Mouse (Mus musculus) embryonic facial prominence, embryonic 11.5 days (tissue): ENCODE data around the gene Coasy. TPM values are rescaled to one million over a fixed set of nuclear protein-coding genes. Genes with fewer than 3 reads are reported as not detected.

Experiments
- ATAC-seq: fragments of 200-750 bp; cut with Nextera tagmentation; replicated peaks from 2 replicates; pipeline ENCODE4 v1.8.0; 2017; ENCODE audit warnings: low read depth; ENCODE audit not compliant: insufficient number of reproducible peaks, low FRiP score, low TSS enrichment
- DNase-seq: peaks from one replicate; pipeline ENCODE4 v3.0.0-alpha.2; 2015; ENCODE audit warnings: low spot score
- H3K27ac ChIP-seq: fragments of 300-500 bp; sonication (generic); replicated peaks from 2 replicates; pipeline ENCODE4 v1.5.1; 2014; ENCODE audit warnings: mild to moderate bottlenecking, low read depth, low read length, control low read depth
- H3K27me3 ChIP-seq: fragments of 300-500 bp; sonication (generic); 2 replicates; pipeline ENCODE4 v1.6.1; 2014; ENCODE audit warnings: mild to moderate bottlenecking, low read length, moderate library complexity, mixed read lengths; ENCODE audit not compliant: control insufficient read depth, insufficient read depth
- H3K36me3 ChIP-seq: fragments of 300-500 bp; sonication (generic); replicated peaks from 2 replicates; pipeline ENCODE4 v1.6.1; 2014; ENCODE audit warnings: low read depth, mild to moderate bottlenecking, low read length, moderate library complexity, mixed read lengths; ENCODE audit not compliant: control insufficient read depth, insufficient read depth
- H3K4me1 ChIP-seq: fragments of 300-500 bp; sonication (generic); 2 replicates; pipeline ENCODE4 v1.6.1; 2014; ENCODE audit warnings: low read length, mixed read lengths; ENCODE audit not compliant: control insufficient read depth, insufficient read depth
- H3K4me2 ChIP-seq: fragments of 300-500 bp; sonication (generic); 2 replicates; pipeline ENCODE4 v1.6.1; 2014; ENCODE audit warnings: low read depth, mild to moderate bottlenecking, control low read depth, low read length, moderate library complexity
- H3K4me3 ChIP-seq: fragments of 300-500 bp; sonication (generic); 2 replicates; pipeline ENCODE4 v1.5.1; 2014; ENCODE audit warnings: low read depth, low read length, control low read depth
- H3K9ac ChIP-seq: fragments of 300-500 bp; sonication (generic); replicated peaks from 2 replicates; pipeline ENCODE4 v1.6.1; 2014; ENCODE audit warnings: mild to moderate bottlenecking, control low read depth, low read length
- H3K9me3 ChIP-seq: fragments of 300-500 bp; sonication (generic); replicated peaks from 2 replicates; pipeline ENCODE4 v1.6.1; 2016; ENCODE audit warnings: mild to moderate bottlenecking, low read length, inconsistent platforms, mixed read lengths; ENCODE audit not compliant: control insufficient read depth
- WGBS: fragments of 180-500 bp; shearing (Covaris S2); extraction: QIAGEN DNeasy Blood & Tissue Kit; methylation state at CpG from one replicate; pipeline ENCODE4 v1.1.7; 2014; 5-methylcytosine and 5-hydroxymethylcytosine counted together
- polyA plus RNA-seq: library from polyadenylated mRNA; unstranded; fragments of >200 nt; fragmentation: Nextera tagmentation; extraction: Ambion mirVana; gene quantifications from 2 replicates; pipeline ENCODE4 v1.2.1, GENCODE M21; 2014

The Coasy gene
- polyA plus RNA-seq, 1 experiment from 2014 or later: 44.9 TPM

GRCm38 (mm10) chr11:101078121-101078520 is 4.2 kb upstream of the Coasy start, which contains the start of gene Hsd17b1:
TSS of gene Hsd17b1 (plus strand) at chr11:101078411.
- Histone ChIP-seq H3K9ac (no peak within 1 kb of the TSS), H3K9me3 (no peaks in the 10 kb centered on the region), H3K36me3 (no peaks in the 10 kb centered on the region), H3K27ac (no peak within 1 kb of the TSS), H3K4me2 (no peak within 1 kb of the TSS), H3K27me3 (peaks cover 39% of the 10 kb centered on the region), H3K4me1 (peaks cover under 1% of the 10 kb centered on the region; the same call in 1 of the 2 replicates), H3K4me3 (no peak within 1 kb of the TSS)
- no peak for ATAC-seq
- no peak for DNase-seq
- 70% methylated on average over 9 of the region's 9 CpGs for WGBS

- no peak for DNase-seq
- Histone ChIP-seq H3K27ac (no peak overlapping the region), H3K9me3 (no peaks in the 10 kb centered on the region), H3K36me3 (no peaks in the 10 kb centered on the region), H3K4me3 (no peak overlapping the region; the same call in 1 of the 2 replicates), H3K27me3 (peaks cover 39% of the 10 kb centered on the region), H3K9ac (no peak overlapping the region), H3K4me1 (peaks cover 3% of the 10 kb centered on the region), H3K4me2 (peak overlapping the region; percentile 10; the same call in 1 of the 2 replicates)
- WGBS: 2% methylated on average over 27 of the region's 27 CpGs
- no peak for ATAC-seq
Observed at GRCm38 (mm10) chr11:101079746-101080145, 2.6 kb upstream of the Coasy start.

GRCm38 (mm10) chr11:101080421-101080820 is 1.9 kb upstream of the Coasy start:
- H3K9ac ChIP-seq: no peak overlapping the region
- peaks cover 3% of the 10 kb centered on the region for H3K4me1 ChIP-seq
- H3K9me3 ChIP-seq: no peaks in the 10 kb centered on the region
- H3K27me3 ChIP-seq: peaks cover 39% of the 10 kb centered on the region
- H3K36me3 ChIP-seq: no peaks in the 10 kb centered on the region
- H3K27ac ChIP-seq: no peak overlapping the region
- H3K4me3 ChIP-seq: no peak overlapping the region
- ATAC-seq (no peak), DNase-seq (no peak)
- WGBS: 63% methylated on average over 5 of the region's 5 CpGs
- no peak overlapping the region for H3K4me2 ChIP-seq

- Histone ChIP-seq H3K27ac (no peak overlapping the region), H3K27me3 (peaks cover 39% of the 10 kb centered on the region), H3K4me1 (peaks cover 3% of the 10 kb centered on the region), H3K4me2 (peak overlapping the region; percentile 95), H3K9ac (peak overlapping the region; percentile 51), H3K4me3 (peak overlapping the region; percentile 72), H3K9me3 (no peaks in the 10 kb centered on the region), H3K36me3 (no peaks in the 10 kb centered on the region)
- WGBS: 4% methylated on average over 10 of the region's 10 CpGs
- ATAC-seq: no peak
- no peak for DNase-seq
Observed at GRCm38 (mm10) chr11:101081659-101082058, 706 bp upstream of the Coasy start.

GRCm38 (mm10) chr11:101083083-101083697 is 825 bp downstream of the Coasy start:
- peak overlapping the region; percentile 72 for H3K4me3 ChIP-seq
- 37% methylated on average over 19 of the region's 19 CpGs for WGBS
- no peak for DNase-seq
- H3K27me3 ChIP-seq: peaks cover 27% of the 10 kb centered on the region
- no peaks in the 10 kb centered on the region for H3K9me3 ChIP-seq
- H3K27ac ChIP-seq: peak overlapping the region; percentile 79
- no peak; the same call in 1 of the 2 replicates for ATAC-seq
- H3K4me2 ChIP-seq: peak overlapping the region; percentile 95
- H3K4me1 ChIP-seq: peaks cover 5% of the 10 kb centered on the region
- no peaks in the 10 kb centered on the region for H3K36me3 ChIP-seq
- peak overlapping the region; percentile 90 for H3K9ac ChIP-seq

- peaks cover 5% of the 10 kb centered on the region for H3K4me1 ChIP-seq
- DNase-seq: no peak
- ATAC-seq: no peak
Observed at GRCm38 (mm10) chr11:101084246-101084645, 1.9 kb downstream of the Coasy start.

GRCm38 (mm10) chr11:101084811-101085210 is 2.4 kb downstream of the Coasy start:
- DNase-seq: no peak
- Histone ChIP-seq H3K36me3 (no peaks in the 10 kb centered on the region), H3K27ac (no peak overlapping the region), H3K9ac (no peak overlapping the region), H3K4me2 (no peak overlapping the region), H3K4me1 (peaks cover 5% of the 10 kb centered on the region), H3K9me3 (no peaks in the 10 kb centered on the region), H3K4me3 (no peak overlapping the region), H3K27me3 (peaks cover 11% of the 10 kb centered on the region)
- WGBS: 94% methylated on average over 12 of the region's 12 CpGs
- ATAC-seq: no peak

More at GRCm38 (mm10) chr11:101084246-101084645, 1.9 kb downstream of the Coasy start:
- no peak overlapping the region for H3K9ac ChIP-seq
- no peaks in the 10 kb centered on the region for H3K9me3 ChIP-seq
- H3K27ac ChIP-seq: no peak overlapping the region
- H3K4me2 ChIP-seq: no peak overlapping the region
- H3K4me3 ChIP-seq: no peak overlapping the region
- peaks cover 16% of the 10 kb centered on the region for H3K27me3 ChIP-seq
- WGBS: 84% methylated on average over 14 of the region's 14 CpGs
- no peaks in the 10 kb centered on the region for H3K36me3 ChIP-seq

- Histone ChIP-seq H3K4me1 (peaks cover 5% of the 10 kb centered on the region; the same call in 1 of the 2 replicates), H3K9me3 (no peaks in the 10 kb centered on the region), H3K27me3 (peaks cover 2% of the 10 kb centered on the region), H3K27ac (no peak overlapping the region), H3K36me3 (no peaks in the 10 kb centered on the region), H3K4me3 (no peak overlapping the region), H3K4me2 (no peak overlapping the region), H3K9ac (no peak overlapping the region)
- WGBS: 92% methylated on average over 18 of the region's 18 CpGs
- DNase-seq (no peak), ATAC-seq (no peak)
Observed at GRCm38 (mm10) chr11:101085617-101086322, 3.4 kb downstream of the Coasy start.
